Mouse (Mus musculus) heart, postnatal 25 days (tissue): ENCODE measurements around the gene Tmem82. TPM values are rescaled to one million over a fixed set of nuclear protein-coding genes. Genes with fewer than 3 reads are reported as not detected.
A peak's percentile ranks its signal among the peaks of the same experiment; 100 is the strongest.
"Not testable (repeated sequence)": the region's sequence is repeated elsewhere in the genome, so short reads cannot be mapped to it uniquely, and the experiment has no call there.

Experiments used
- DNase-seq: peaks from one replicate; pipeline ENCODE4 v3.0.0; 2022; ENCODE audit warnings: low spot score
- intact Hi-C: fragments of 180-260 bp; cut with DNase I; formaldehyde crosslinking; loops from one replicate; pipeline ENCODE4 v1.15.1; 2025
- total RNA-seq, 2 experiments: library from RNA; stranded (reverse); gene quantifications; 2 replicates each; pipeline ENCODE4 v1.2.3; 2021

Gene Tmem82
- total RNA-seq, 2 experiments from 2014 or later = 21.2 to 28.9 TPM

DNA sequence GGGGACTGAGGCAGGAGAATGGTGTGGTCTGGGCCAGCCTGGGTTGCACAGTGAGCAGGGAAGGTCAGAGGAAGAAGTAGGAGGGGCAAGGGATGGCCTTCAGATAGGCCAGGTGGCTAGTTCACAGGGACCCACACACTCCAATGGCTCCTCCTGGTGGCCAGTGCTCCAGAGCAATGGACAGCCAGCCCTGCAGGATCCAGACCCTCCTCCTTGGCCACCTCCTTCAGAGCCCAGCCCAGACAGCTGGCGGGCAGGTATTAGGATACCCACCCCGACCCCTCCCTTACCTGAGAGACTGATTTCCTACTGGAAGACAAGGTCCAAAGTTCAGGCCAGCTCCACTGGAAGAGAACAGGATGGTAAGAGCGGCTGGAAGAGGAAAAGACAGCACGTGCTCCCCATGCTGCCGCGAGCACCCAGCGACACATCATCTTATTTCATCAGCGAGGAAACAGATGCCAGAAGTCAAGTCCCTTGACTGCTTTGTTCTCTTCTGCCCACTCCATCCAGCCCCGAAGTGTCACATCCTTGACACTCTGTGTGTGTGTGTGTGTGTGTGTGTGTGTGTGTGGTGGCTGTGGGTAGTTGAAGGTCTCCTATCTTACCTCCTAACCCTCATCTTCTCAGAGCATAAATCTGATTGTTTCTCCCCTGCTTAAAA lies 22.7 kb downstream of the Tmem82 start:
- intact Hi-C loops = no loop called here
- no peak for DNase-seq

DNA sequence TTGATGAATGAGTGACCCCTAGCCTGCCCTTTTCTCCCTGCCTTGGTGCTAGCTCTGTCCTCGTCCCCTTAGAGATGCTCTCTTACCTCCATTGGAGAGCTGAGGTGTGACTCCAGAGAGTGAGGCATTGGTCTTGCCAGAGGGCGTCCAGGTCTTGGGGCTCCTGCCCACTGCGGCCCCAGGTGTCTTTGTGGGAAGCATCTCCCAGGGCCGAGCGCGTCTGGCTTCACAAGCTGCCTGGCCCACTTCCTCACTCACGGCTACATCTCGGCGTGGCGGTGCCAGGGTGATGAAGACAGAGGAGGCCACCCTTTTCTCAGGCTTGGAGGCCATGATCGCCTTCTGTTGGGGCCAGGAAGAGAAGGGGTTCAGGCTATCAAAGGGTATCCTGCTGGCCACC lies 23.3 kb downstream of the Tmem82 start:
- no peak for DNase-seq
- intact Hi-C loops = no loop called here

DNA sequence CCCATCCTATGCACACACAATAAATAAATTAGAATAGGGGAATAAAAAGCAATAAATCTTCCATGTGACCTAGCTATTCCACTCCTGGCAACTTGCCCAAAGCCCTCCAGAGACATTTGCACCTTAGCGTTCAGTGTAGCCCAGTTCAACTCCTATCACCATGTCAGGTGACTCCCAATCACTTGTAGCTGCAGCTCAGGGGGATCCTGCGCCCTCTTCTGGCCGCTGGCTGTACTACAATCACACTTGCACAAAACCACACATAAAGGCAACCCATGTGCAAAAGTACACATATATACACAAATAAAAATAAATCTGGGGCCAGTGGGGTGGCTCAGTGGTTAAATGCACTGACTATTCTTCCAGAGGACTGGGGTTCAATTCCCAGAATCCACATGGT lies 26.9 kb downstream of the Tmem82 start:
- intact Hi-C loops = no loop called here
- no peak for DNase-seq

DNA sequence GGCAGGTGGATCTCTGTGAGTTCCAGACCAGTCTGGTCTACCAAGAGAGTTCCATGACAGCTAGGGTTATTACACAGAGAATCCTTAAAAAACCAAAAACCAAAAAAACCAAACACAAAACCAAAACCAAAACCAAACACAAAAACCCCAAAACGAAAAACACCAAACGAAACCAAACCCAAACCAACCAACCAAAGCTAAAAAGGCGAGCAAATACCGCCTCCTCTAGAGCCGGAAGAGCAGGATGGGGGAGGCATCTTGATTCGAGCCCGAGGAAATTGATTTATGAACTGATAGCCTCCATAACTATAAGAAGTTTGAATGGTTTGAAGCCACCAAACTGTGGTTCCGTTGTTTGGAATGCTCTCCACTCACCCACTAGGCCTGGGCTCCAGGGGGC lies 34.5 kb downstream of the Tmem82 start:
- intact Hi-C loops = no loop called here

DNA sequence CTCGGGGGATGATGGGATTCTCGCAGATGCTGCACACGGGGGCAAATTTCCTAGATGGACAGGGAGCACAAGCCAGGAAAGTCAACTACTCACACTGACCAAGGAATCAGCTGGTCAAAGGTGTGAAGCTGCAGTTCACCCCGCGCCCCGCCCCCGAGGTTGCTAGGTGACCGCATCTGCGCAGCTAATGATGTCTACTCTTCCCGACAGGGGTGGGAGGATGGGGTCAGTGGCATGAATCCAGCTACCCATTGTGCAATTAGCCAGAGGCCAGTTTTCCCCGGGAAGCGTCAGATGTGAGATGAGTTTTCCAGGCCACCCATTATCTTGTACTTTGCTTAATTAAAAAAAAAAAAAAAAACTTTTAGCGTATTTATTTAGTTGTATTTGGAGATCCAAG lies 37.4 kb downstream of the Tmem82 start:
- intact Hi-C loops = no loop called here
- no peak for DNase-seq

More for the DNA sequence above, 34.5 kb downstream of the Tmem82 start:
- DNase-seq = no peak

DNA sequence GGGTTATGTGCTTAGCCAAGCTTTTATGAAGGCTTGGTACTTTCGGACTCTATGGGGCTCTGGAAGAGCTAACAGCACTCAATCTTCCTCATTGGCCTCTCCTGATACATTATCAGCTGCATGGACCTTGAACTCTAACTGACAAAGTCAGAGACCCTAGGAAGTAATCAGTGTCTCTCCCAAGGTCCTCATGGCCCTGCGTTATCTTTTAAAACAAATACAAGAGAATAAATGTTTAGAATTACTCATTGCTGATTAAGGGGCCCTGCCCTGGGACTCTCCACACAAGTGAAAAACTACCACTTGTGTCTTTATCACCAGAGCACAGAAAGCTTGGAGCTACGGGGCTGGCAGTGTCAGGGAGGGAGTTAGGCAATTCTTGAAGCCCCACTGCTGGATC lies 39.6 kb downstream of the Tmem82 start:
- no peak for DNase-seq
- intact Hi-C loops = loop anchor here (5.0 to 10.0 kb wide), 2 partner anchors 92 to 304 kb away; no protein-coding TSS in a partner anchor

DNA sequence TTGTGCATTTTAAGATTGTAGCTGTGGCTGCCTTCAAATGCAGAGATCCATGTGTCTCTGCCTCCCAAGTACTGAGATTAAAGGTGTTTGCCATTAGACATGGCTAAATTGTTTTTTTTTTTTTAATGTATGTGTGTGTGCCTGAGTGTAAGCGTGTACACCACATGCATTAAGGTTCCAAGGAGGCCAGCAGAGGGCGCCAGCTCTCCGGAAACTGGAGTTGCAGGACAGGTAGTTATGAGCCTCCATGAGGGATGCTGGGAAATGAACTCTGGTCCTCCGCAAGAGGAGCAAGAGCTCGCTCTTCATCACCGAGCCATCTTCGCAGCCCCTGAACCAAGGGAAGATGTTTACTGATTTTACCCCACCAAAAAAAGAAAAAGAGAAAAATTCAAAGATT lies 41.6 kb downstream of the Tmem82 start:
- intact Hi-C loops = loop anchor here (5.0 to 10.0 kb wide), 2 partner anchors 90 to 302 kb away; no protein-coding TSS in a partner anchor
- DNase-seq = no peak

DNA sequence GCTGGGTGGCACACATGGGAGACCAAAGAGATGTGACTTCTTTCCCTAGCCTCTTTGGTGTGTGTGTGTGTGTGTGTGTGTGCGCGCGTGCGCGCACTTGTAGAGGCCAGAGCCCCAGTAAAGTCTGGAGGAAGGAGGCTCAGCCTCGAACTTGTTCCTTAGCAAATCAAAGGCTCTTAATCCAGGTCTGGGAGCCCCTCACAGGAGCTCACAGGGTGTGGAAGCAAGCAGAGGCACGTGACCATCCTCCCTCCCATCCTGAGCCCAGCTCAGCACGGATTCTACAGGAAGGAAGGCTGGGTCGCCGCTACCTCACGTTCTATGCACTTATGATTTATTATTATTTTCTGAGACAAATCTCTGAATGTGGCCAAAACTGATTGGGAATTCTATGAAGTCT lies 42.0 kb downstream of the Tmem82 start:
- no peak for DNase-seq
- intact Hi-C loops = loop anchor here (5.0 to 10.0 kb wide), 2 partner anchors 89 to 302 kb away; no protein-coding TSS in a partner anchor

DNA sequence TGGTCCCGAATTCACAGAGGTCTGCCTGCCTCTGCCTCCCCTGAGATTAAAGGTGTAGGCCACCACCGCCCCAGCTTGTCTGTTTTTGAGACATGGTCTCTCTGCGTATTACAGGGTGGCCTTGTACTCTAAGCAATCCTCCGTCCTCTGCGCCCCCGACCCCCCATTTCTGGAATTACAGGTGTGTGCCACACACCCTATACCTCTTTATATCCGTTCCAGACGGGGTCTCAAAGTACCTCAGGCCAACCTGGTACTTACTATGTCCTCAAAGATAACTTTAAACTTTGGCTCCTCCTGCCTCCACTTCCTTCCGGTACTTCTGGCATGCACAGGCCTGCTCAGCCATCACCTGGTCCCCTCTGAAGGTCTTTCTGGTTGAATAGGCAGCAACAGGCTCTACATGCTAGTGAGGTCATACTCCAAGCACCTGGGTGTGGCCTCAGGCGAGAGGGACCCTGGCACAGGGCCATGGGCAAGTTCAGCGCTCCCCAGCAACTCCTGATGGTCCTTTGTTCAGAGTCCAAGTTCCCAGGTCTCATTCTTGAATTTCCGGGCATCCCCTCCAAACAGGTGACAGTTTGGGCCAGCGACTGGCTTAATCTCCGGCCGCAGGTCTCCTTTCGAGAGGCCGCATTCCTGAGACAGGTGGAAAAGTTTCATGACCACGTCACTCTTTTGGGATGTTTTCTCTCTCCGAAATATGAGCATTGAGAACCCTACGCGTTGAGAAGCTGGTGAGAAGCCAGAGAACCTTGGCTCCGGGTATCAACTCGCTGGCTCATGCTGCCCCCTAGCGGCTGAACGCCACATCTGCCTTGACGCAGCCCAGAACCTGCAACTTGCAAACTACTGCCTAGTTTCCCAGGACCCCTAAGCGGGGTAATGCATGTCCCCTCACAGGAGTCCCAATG lies 43.4 kb downstream of the Tmem82 start:
- DNase-seq = peak; percentile 55
- intact Hi-C loops = loop anchor here (1.0 to 10.0 kb wide), 4 partner anchors 88 to 300 kb away; no protein-coding TSS in a partner anchor

DNA sequence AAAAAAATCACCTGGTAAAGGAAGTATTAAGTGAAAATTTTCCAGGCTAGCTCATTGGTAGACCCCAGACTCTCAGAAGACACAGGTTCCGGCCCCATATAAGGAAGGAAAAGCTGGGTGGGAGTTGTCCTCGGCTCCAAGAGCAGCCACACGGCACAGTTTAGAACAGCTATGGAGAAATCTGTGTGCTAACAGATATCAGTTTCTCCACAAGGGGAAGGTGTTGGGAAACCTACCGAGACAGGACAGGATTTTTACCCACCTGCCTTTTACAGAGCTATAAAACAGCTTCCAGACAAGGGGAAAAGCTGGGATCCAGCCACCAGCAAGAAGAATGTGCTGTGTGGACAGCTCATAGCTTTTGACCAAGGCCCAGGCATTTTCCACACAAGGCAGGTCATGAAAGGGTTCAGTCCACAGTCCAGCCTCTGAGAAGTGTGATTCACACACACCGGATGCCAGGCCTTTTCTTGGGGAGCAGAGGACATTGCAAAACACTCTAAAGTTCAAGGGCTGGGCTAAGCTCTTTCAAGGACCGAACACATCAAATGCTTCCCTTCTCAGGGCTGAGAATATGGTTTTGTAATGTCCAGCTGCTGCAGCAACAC lies 45.0 kb downstream of the Tmem82 start:
- intact Hi-C loops = loop anchor here (10.0 kb wide), 1 partner anchor 299 kb away; no protein-coding TSS in a partner anchor
- DNase-seq = peak; percentile 37

DNA sequence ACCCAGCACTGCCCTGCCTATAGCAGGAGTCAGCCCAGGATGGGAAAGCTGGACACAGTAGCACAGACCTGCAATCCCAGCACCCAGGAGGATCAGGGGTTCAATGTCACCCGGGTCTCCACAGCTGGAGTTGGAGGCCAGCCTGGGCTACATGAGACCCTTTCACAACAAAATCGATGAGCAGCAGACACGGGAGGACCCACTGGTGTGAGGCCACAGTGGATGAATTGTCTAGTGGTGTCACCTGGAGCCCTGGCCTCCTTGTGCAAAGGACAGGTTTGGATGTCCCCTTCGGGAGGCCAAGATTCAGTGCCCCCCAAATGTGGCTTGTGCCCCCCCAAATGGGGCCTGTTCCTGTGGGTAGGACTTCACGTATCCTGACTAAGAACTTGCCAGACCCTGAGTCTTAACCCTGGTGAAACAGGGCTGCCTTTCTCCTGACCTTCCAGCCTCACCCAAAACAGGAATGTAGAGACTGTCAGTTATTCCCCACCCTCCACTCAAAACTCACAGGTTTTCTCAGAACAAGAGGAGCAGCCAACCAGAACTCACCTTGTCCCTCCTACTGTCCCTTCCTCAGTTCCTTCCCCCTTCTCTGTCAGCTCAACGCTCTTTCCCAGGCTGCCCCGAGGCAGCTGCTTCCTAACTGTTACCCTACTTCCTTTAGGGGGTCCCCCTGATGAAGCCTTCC lies 45.6 kb downstream of the Tmem82 start:
- DNase-seq = no peak
- intact Hi-C loops = loop anchor here (10.0 kb wide), 1 partner anchor 298 kb away; no protein-coding TSS in a partner anchor

DNA sequence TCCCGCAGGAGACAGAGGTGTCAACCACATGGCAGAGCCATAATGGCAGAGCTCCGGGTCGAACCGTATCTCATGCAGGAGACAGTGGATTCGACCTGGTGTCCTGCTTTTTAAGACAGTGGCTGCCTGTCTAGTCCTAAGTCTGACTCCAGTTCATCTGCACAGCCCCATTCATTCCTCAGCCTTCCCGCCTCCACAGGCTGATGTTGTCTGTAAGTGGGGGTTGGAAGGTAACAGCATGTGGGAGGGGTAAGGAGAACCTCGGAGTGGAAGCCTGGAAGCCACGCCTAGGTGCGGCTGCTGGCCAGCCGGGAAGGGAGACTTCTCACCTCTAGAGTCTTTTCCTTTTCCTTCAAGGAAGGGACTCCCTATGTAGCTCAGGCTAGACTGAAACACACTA lies 46.5 kb downstream of the Tmem82 start:
- intact Hi-C loops = loop anchor here (10.0 kb wide), 1 partner anchor 297 kb away; no protein-coding TSS in a partner anchor
- no peak for DNase-seq

DNA sequence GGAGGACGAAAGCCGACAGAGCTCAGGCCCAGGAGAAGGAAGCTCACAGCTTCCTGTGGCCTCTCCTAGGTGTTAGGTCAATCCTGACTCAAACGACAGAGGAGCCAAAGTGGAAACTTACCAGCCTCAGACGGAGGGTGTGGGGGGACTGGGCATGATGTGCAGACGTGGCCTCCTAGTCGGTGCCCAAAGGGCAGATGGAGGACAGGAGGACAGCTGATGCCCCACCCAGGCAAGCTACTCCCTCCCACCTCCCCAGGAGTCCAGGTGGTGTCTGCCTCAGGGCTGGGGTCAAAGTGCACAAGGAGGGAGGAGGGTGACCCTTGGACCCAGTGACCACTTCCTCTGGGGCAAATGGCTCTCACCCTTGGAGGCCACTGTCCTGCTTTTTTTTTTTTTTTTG lies 47.1 kb downstream of the Tmem82 start:
- intact Hi-C loops = loop anchor here (10.0 kb wide), 1 partner anchor 297 kb away; no protein-coding TSS in a partner anchor
- no peak for DNase-seq

DNA sequence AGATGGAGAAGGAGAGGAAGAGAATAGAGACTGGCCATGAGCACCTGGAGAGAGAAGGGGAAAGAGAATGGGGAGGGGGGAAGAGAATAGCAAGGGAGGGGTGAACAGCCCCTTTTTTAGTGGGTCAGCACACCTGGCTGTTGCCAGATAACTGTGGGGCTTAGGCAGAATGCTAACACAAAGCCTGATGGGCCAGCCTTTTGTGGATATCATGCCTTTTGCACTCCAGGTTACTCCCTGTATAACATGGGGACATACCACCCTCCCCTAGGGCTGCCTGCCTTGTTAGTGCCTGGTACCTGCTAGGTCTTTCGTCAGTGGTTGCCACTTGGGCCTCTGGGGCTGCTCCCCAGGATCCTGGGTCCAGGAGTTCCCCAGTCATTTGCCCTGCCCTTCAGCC lies 47.6 kb downstream of the Tmem82 start:
- intact Hi-C loops = loop anchor here (10.0 kb wide), 1 partner anchor 296 kb away; no protein-coding TSS in a partner anchor
- DNase-seq = no peak

DNA sequence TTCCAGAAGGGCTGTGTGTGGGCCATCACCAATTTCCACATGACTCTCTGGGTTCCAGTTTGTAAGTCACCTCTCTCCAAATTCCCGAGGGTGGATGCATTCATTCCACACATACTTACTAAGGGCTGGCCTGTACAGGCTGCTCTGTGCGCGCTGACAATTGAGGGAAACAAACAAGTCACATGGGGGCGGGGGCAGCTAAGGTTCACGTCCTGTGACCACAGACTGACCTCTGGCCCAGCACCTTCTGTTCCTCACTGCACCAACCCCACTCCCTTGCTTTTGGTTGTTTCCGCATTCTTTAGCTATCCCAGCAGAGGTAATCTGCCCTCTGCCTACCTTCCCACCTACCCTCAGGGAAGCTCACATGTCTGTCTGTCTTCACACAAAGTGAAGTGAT lies 48.4 kb downstream of the Tmem82 start:
- intact Hi-C loops = loop anchor here (10.0 kb wide), 1 partner anchor 295 kb away; no protein-coding TSS in a partner anchor
- DNase-seq = peak; percentile 59

DNA sequence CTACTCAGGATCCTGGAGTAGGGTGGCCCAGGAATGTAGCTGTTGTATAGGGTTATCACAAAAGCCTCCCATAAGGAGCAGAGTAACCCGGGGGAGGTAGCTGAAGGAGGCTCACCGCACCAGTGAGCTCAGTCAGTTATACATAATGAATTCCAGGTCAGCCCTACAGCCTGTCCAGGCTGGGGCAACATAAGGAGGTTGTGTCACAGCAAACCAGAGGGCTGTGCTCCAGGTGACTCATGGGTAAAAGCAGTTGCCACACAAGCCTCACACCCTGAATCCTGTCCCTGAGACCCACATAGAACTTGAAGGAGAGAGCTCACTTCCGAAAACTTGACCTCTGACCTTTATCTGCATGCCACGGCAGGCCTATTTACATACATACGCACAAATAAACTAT lies 49.5 kb downstream of the Tmem82 start:
- intact Hi-C loops = no loop called here
- no peak for DNase-seq

DNA sequence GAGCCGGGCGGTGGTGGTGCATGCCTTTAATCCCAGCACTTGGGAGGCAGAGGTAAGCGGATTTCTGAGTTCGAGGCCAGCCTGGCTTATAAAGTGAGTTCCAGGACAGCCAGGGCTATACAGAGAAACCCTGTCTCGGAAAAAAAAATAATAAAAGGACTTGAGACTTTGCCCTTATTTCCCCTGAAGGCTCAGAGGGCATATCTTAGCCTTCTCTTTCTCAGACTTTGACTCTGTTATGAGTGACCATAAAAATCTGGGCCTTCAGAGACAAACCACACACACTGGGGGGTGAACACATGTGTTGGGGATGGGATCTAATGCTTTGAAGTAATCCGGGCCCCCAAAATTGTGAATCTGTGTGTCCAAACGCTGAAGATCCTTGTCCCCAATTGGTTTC lies 51.3 kb downstream of the Tmem82 start:
- DNase-seq, intact Hi-C loops: not testable (repeated sequence)

DNA sequence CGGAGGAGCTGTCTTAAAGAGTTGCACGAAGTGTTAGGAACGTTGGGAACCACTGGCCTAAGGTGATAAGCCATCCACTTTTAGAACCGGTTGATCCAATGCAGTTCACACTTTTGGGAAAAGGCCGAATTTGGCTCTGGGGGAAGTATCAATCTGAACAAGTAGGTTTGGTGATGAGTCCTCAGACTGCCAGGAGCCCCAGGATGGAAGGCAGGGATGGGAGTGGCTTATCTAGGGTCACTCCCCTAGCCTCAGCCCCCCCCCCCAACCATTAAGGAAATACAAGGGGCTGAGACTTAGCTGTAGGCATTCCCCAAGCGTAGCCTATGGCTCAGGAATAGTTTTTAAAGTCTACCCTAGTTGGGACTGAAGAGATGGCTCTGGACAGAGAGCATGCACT lies 52.2 kb downstream of the Tmem82 start:
- DNase-seq = no peak
- intact Hi-C loops = no loop called here

DNA sequence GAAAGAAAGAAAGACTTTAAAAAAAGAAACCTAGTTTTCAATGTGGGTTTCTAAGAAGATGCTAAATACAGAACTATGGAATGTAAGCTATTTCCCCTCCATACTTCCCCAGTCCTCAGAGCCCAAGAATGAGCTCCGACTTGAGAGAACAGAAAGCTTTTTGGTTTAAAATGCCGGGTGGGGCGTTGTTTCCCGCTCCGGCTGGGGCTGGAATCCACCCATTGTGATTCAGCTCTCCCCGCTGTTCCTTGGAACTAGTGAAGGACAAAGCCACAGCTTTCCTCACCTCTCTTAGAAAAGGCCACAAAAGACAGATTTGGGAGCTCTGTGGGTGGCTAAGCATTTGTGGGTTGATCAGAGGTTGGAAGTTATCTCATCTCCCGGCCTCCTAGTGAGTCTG lies 53.1 kb downstream of the Tmem82 start:
- intact Hi-C loops = no loop called here
- no peak for DNase-seq

DNA sequence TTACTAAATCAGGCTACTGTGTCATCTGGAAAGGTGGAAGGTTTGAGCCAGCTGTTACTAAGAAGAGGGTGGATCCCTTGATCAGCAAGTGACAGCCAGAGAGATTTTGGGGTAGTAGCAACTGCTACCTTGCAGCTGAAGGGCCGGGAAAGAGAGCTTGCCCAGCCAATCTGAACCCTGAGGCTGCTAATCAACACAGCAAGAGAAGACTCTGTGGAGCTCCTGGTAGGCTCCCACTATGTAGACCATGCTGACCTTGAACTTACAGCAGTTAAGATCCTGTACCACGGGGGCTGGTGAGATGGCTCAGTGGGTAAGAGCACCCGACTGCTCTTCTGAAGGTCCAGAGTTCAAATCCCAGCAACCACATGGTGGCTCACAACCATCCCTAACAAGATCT lies 53.8 kb downstream of the Tmem82 start:
- intact Hi-C loops = loop anchor here (5.0 kb wide), 1 partner anchor 72 kb away; no protein-coding TSS in a partner anchor
- no peak for DNase-seq
